Comparison of ENCODE assay signal across 42 mouse cellular contexts in the genomic region with DNA sequence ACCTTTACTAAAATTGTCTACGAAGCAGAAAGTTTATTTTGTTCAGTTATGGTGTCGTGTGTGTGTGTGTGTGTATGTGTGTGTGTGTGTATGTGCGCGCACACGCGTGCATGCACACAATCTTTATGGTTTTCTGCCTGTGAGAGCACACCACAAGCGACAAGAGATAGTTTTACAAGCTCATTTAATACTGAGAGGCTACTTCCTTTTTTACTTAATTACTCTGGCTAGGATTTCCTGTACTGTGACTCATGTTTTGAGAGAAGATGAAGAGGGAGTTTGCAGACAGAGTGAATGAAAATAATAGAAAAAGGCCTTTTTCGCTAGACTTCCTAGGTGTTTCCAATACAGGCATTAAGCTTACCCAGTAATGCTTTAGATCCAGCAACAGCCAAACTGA. TPM values are rescaled to one million over a fixed set of nuclear protein-coding genes. Genes with fewer than 3 reads are reported as not detected.
"Had no signal": no experiment of that assay in that cellular context is flagged by ENCODE, and none has a peak within 500 bp of the region (broad histone marks: within the 10 kb centered on the region; RNA-seq: fewer than 3 reads in every experiment).

No protein-coding gene starts in this region.

RNA-seq across cellular contexts. Expression of gene Olfr1380, which starts 23.8 kb away (rescaled TPM):
- total RNA-seq: heart, postnatal 10 days; heart, postnatal 14 days; heart, postnatal 25 days; heart, postnatal 36 days; heart, postnatal 4 days; hematopoietic stem cell, adult 5-6 weeks; hindbrain, postnatal 0 days; layer of hippocampus, adult 18-20 months; layer of hippocampus, adult 2 months; layer of hippocampus, adult 8-10 months; layer of hippocampus, postnatal 10 days; layer of hippocampus, postnatal 14 days; layer of hippocampus, postnatal 25 days; layer of hippocampus, postnatal 36 days; left cerebral cortex, adult 18-20 months; left cerebral cortex, adult 2 months; left cerebral cortex, adult 8-10 months had no signal
- polyA plus RNA-seq: heart, embryonic 11.5 days; heart, embryonic 12.5 days; heart, embryonic 13.5 days; heart, embryonic 14.5 days; heart, embryonic 15.5 days; heart, embryonic 16.5 days; heart, postnatal 0 days; hindbrain, embryonic 10.5 days; hindbrain, embryonic 11.5 days; hindbrain, embryonic 12.5 days; hindbrain, embryonic 13.5 days; hindbrain, embryonic 14.5 days; hindbrain, embryonic 15.5 days; hindbrain, embryonic 16.5 days; hindbrain, postnatal 0 days; inflammation-experienced regulatory T-cells, adult 6 months; intestine, embryonic 14.5 days; intestine, embryonic 15.5 days; intestine, embryonic 16.5 days; intestine, postnatal 0 days; kidney, adult 2 months; kidney, embryonic 14.5 days; kidney, embryonic 15.5 days; kidney, embryonic 16.5 days; kidney, postnatal 0 days; large intestine, adult 2 months had no signal

RNA-seq across cellular contexts. Expression of gene Flt4, which starts 28.6 kb away (rescaled TPM):
- total RNA-seq: hematopoietic stem cell, adult 5-6 weeks had no signal
- polyA plus RNA-seq: inflammation-experienced regulatory T-cells, adult 6 months had no signal

RNA-seq across cellular contexts. Expression of gene Olfr1381, which starts 37.2 kb away (rescaled TPM):
- total RNA-seq: heart, postnatal 10 days; heart, postnatal 14 days; heart, postnatal 25 days; heart, postnatal 36 days; heart, postnatal 4 days; hematopoietic stem cell, adult 5-6 weeks; hindbrain, postnatal 0 days; layer of hippocampus, adult 18-20 months; layer of hippocampus, adult 2 months; layer of hippocampus, adult 8-10 months; layer of hippocampus, postnatal 10 days; layer of hippocampus, postnatal 14 days; layer of hippocampus, postnatal 25 days; layer of hippocampus, postnatal 36 days; left cerebral cortex, adult 18-20 months; left cerebral cortex, adult 2 months; left cerebral cortex, adult 8-10 months had no signal
- polyA plus RNA-seq: heart, embryonic 11.5 days; heart, embryonic 12.5 days; heart, embryonic 13.5 days; heart, embryonic 14.5 days; heart, embryonic 15.5 days; heart, embryonic 16.5 days; heart, postnatal 0 days; hindbrain, embryonic 10.5 days; hindbrain, embryonic 11.5 days; hindbrain, embryonic 12.5 days; hindbrain, embryonic 13.5 days; hindbrain, embryonic 14.5 days; hindbrain, embryonic 15.5 days; hindbrain, embryonic 16.5 days; hindbrain, postnatal 0 days; inflammation-experienced regulatory T-cells, adult 6 months; intestine, embryonic 14.5 days; intestine, embryonic 15.5 days; intestine, embryonic 16.5 days; intestine, postnatal 0 days; kidney, adult 2 months; kidney, embryonic 14.5 days; kidney, embryonic 16.5 days; kidney, postnatal 0 days; large intestine, adult 2 months had no signal

RNA-seq across cellular contexts. Expression of gene Olfr1382, which starts 52.4 kb away (rescaled TPM):
- total RNA-seq: heart, postnatal 10 days; heart, postnatal 14 days; heart, postnatal 25 days; heart, postnatal 36 days; heart, postnatal 4 days; hematopoietic stem cell, adult 5-6 weeks; hindbrain, postnatal 0 days; layer of hippocampus, adult 18-20 months; layer of hippocampus, adult 2 months; layer of hippocampus, adult 8-10 months; layer of hippocampus, postnatal 10 days; layer of hippocampus, postnatal 14 days; layer of hippocampus, postnatal 25 days; layer of hippocampus, postnatal 36 days; left cerebral cortex, adult 18-20 months; left cerebral cortex, adult 2 months; left cerebral cortex, adult 8-10 months had no signal
- polyA plus RNA-seq: heart, embryonic 11.5 days; heart, embryonic 12.5 days; heart, embryonic 13.5 days; heart, embryonic 14.5 days; heart, embryonic 15.5 days; heart, embryonic 16.5 days; heart, postnatal 0 days; hindbrain, embryonic 10.5 days; hindbrain, embryonic 11.5 days; hindbrain, embryonic 12.5 days; hindbrain, embryonic 13.5 days; hindbrain, embryonic 14.5 days; hindbrain, embryonic 15.5 days; hindbrain, embryonic 16.5 days; hindbrain, postnatal 0 days; inflammation-experienced regulatory T-cells, adult 6 months; intestine, embryonic 14.5 days; intestine, embryonic 15.5 days; intestine, embryonic 16.5 days; intestine, postnatal 0 days; kidney, adult 2 months; kidney, embryonic 14.5 days; kidney, embryonic 15.5 days; kidney, embryonic 16.5 days; kidney, postnatal 0 days; large intestine, adult 2 months had no signal
